ENCODE assay signal across 25 mouse cellular contexts in the genomic region with DNA sequence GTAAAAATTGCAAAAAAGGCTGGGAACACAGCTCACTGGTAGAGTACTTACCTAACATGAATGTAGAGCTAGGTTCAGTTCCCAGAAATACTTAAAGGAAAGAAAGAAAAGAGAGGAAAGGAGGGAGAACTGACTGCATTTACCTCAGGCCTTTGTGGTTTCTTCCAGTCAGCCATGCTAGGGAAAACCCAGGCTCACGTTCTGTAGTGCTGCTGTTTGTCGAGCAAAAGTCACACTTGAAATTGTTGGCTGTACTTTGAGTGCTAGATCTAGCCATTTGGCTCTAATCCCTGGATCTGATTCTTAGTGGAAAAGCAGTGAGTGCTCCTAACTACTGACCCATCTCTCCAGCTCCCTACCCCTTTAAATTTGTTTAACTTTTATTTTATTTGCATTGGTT. TPM values are rescaled to one million over a fixed set of nuclear protein-coding genes. Genes with fewer than 3 reads are reported as not detected.
A peak's percentile ranks its signal among the peaks of the same experiment; 100 is the strongest.
DNase-seq lines count a peak whose midpoint lies in the region; ATAC-seq and TF ChIP-seq lines count a peak whose summit lies in the region.
"Had no signal": no experiment of that assay in that cellular context is flagged by ENCODE, and none has a peak within 500 bp of the region (broad histone marks: within the 10 kb centered on the region; RNA-seq: fewer than 3 reads in every experiment).

No protein-coding gene starts in this region.

- TF ChIP-seq CTCF in kidney, adult 2 months (conservative IDR thresholded peaks at IDR 0.05; ENCODE audit: insufficient read depth, insufficient read length, low read depth, low read length), result no peak

- no peaks in the 10 kb centered on the region for H3K36me3 ChIP-seq in kidney, adult 2 months (ENCODE audit: control insufficient read depth, insufficient read depth, low read length)
- no peaks in the 10 kb centered on the region for H3K36me3 ChIP-seq in kidney, embryonic 15.5 days
- H3K36me3 ChIP-seq: embryonic facial prominence, embryonic 15.5 days; forebrain, embryonic 10.5 days; heart, embryonic 15.5 days; hindbrain, embryonic 10.5 days; intestine, embryonic 15.5 days had no signal

- ATAC-seq in kidney, embryonic 15.5 days (replicated peaks; ENCODE audit: low FRiP score), result no peak
- ATAC-seq: forebrain, embryonic 14.5 days; intestine, embryonic 15.5 days had no signal

- peak overlapping the region; percentile 46; the same call in 1 of the 2 replicates for H3K27ac ChIP-seq in kidney, adult 2 months (ENCODE audit: insufficient read depth, low read depth, low read length)
- H3K27ac ChIP-seq in kidney, embryonic 15.5 days, result no peak overlapping the region
- H3K27ac ChIP-seq in brown adipose tissue, adult 24 weeks (replicated peaks; ENCODE audit: low read depth, low read length), result peak overlapping the region; percentile 96
- H3K27ac ChIP-seq: embryonic facial prominence, embryonic 15.5 days; forebrain, embryonic 10.5 days; heart, embryonic 15.5 days; hindbrain, embryonic 10.5 days; hindbrain, embryonic 14.5 days; intestine, embryonic 15.5 days had no signal

- peaks cover 5% of the 10 kb centered on the region for H3K4me1 ChIP-seq in kidney, adult 2 months (ENCODE audit: control insufficient read depth, insufficient read depth, low read length)
- H3K4me1 ChIP-seq in kidney, embryonic 15.5 days, result peaks cover 9% of the 10 kb centered on the region
- H3K4me1 ChIP-seq in brown adipose tissue, adult 24 weeks (ENCODE audit: control insufficient read depth, insufficient read depth, insufficient read length, low read length), result no peaks in the 10 kb centered on the region; the same call in none of the 2 replicates
- H3K4me1 ChIP-seq: intestine, embryonic 15.5 days had no signal

- H3K4me3 ChIP-seq in kidney, adult 2 months (ENCODE audit: insufficient read depth, low read depth, low read length), result no peak overlapping the region
- no peak overlapping the region for H3K4me3 ChIP-seq in kidney, embryonic 15.5 days (replicated peaks)
- no peak overlapping the region for H3K4me3 ChIP-seq in brown adipose tissue, adult 24 weeks (ENCODE audit: insufficient read depth, low read depth, low read length)
- H3K4me3 ChIP-seq: embryonic facial prominence, embryonic 15.5 days; erythroblast, embryonic 14.5 days; forebrain, embryonic 10.5 days; heart, embryonic 15.5 days; hindbrain, embryonic 10.5 days; intestine, embryonic 15.5 days had no signal

- DNase-seq in gastrocnemius, adult 18-20 months (ENCODE audit: low spot score), result peak; percentile 32
- DNase-seq in gastrocnemius, postnatal 4 days (ENCODE audit: low spot score in 2 of 2), result no peak
- DNase-seq in kidney, adult 2 months, result peak; percentile 70
- peak; percentile 37 for DNase-seq in lung, postnatal 36 days
- DNase-seq in lung, postnatal 14 days, result no peak
- DNase-seq: cerebellum, adult 11 months; cerebellum, adult 8-10 months; cerebellum, postnatal 14 days; embryo, embryonic 11 days; gastrocnemius, postnatal 14 days; heart, postnatal 14 days had no signal

- TF ChIP-seq POLR2A in kidney, adult 2 months (IDR thresholded peaks at IDR 0.05; ENCODE audit: low read depth, low read length), result no peak

- H3K9ac ChIP-seq in kidney, embryonic 15.5 days, result no peak overlapping the region
- H3K9ac ChIP-seq: embryonic facial prominence, embryonic 15.5 days; heart, embryonic 15.5 days; hindbrain, embryonic 14.5 days; intestine, embryonic 15.5 days had no signal

- no peaks in the 10 kb centered on the region for H3K27me3 ChIP-seq in kidney, adult 2 months (replicated peaks; ENCODE audit: control insufficient read depth, insufficient read depth, low read length)
- no peaks in the 10 kb centered on the region for H3K27me3 ChIP-seq in kidney, embryonic 15.5 days
- H3K27me3 ChIP-seq: embryonic facial prominence, embryonic 15.5 days; heart, embryonic 15.5 days; intestine, embryonic 15.5 days had no signal

- H3K4me2 ChIP-seq in kidney, embryonic 15.5 days, result no peak overlapping the region
- H3K4me2 ChIP-seq: embryonic facial prominence, embryonic 15.5 days; heart, embryonic 11.5 days; heart, embryonic 15.5 days; hindbrain, embryonic 14.5 days; intestine, embryonic 15.5 days had no signal

- 43% methylated on average over 2 of the region's 2 CpGs for WGBS in kidney, adult 2 months
- 60% methylated on average over 2 of the region's 2 CpGs for WGBS in kidney, embryonic 15.5 days

- no peaks in the 10 kb centered on the region for H3K9me3 ChIP-seq in kidney, embryonic 15.5 days (replicated peaks)
- H3K9me3 ChIP-seq: embryonic facial prominence, embryonic 15.5 days; forebrain, embryonic 10.5 days; heart, embryonic 15.5 days; hindbrain, embryonic 10.5 days; intestine, embryonic 15.5 days had no signal

RNA-seq across cellular contexts. Expression of gene Acadm, which starts 3.7 kb away (rescaled TPM):
- 100 to 1,000 TPM; 316 to 427 TPM for total RNA-seq in gastrocnemius, adult 18-20 months (2021)
- total RNA-seq in gastrocnemius, postnatal 4 days (2021), result 100 to 1,000 TPM; 242 to 298 TPM
- polyA plus RNA-seq in kidney, adult 2 months (2012; rRNA removed), result 383 and 404 TPM in 2 replicates
- polyA plus RNA-seq in kidney, embryonic 15.5 days (2015; fragmentation: Nextera tagmentation; extraction: Ambion mirVana), result 113 and 122 TPM in 2 replicates
- polyA plus RNA-seq in brown adipose tissue, adult 24 weeks (2012; ENCODE audit: insufficient read depth, insufficient read length, missing spikeins), result 2,059 and 2,452 TPM in 2 replicates

RNA-seq across cellular contexts. Expression of gene Slc44a5, which starts 25.1 kb away (rescaled TPM):
- under 1 TPM in 1 of 2 experiments, not detected in 1; 0.05 TPM for total RNA-seq in gastrocnemius, adult 18-20 months (2021)
- 1 to 10 TPM; 2.8 to 3.0 TPM for total RNA-seq in gastrocnemius, postnatal 4 days (2021)
- 0.03 TPM in 1 of 2 replicates, not detected in the other for polyA plus RNA-seq in kidney, adult 2 months (2012; rRNA removed)
- polyA plus RNA-seq in kidney, embryonic 15.5 days (2015; fragmentation: Nextera tagmentation; extraction: Ambion mirVana), result 0.50 and 0.58 TPM in 2 replicates
- not detected in 2 replicates for polyA plus RNA-seq in brown adipose tissue, adult 24 weeks (2012; ENCODE audit: insufficient read depth, insufficient read length, missing spikeins)
- total RNA-seq: common myeloid progenitor, adult 5-6 weeks; granulocyte monocyte progenitor cell, adult 5-6 weeks had no signal
- polyA plus RNA-seq: erythroblast, embryonic 14.5 days had no signal

RNA-seq across cellular contexts. Expression of gene Rabggtb, which starts 35.4 kb away (rescaled TPM):
- total RNA-seq in gastrocnemius, adult 18-20 months (2021), result 10 to 100 TPM; 51.9 to 61.6 TPM
- 10 to 100 TPM; 63.4 to 74.3 TPM for total RNA-seq in gastrocnemius, postnatal 4 days (2021)
- 45.7 and 50.9 TPM in 2 replicates for polyA plus RNA-seq in kidney, adult 2 months (2012; rRNA removed)
- polyA plus RNA-seq in kidney, embryonic 15.5 days (2015; fragmentation: Nextera tagmentation; extraction: Ambion mirVana), result 50.3 and 56.1 TPM in 2 replicates
- polyA plus RNA-seq in brown adipose tissue, adult 24 weeks (2012; ENCODE audit: insufficient read depth, insufficient read length, missing spikeins), result 58.5 and 83.9 TPM in 2 replicates

RNA-seq across cellular contexts. Expression of gene Msh4, which starts 42.2 kb away (rescaled TPM):
- under 1 TPM in 1 of 2 experiments, not detected in 1; 0.09 TPM for total RNA-seq in gastrocnemius, adult 18-20 months (2021)
- under 1 TPM; 0.17 to 0.21 TPM for total RNA-seq in gastrocnemius, postnatal 4 days (2021)
- 0.04 and 0.06 TPM in 2 replicates for polyA plus RNA-seq in kidney, adult 2 months (2012; rRNA removed)
- polyA plus RNA-seq in kidney, embryonic 15.5 days (2015; fragmentation: Nextera tagmentation; extraction: Ambion mirVana), result 0.06 and 0.14 TPM in 2 replicates
- polyA plus RNA-seq in brown adipose tissue, adult 24 weeks (2012; ENCODE audit: insufficient read depth, insufficient read length, missing spikeins), result not detected in 2 replicates
- total RNA-seq: granulocyte monocyte progenitor cell, adult 5-6 weeks had no signal
- polyA plus RNA-seq: embryonic facial prominence, embryonic 11.5 days; erythroblast, embryonic 14.5 days had no signal

Comparison
In these comparisons a context has a peak if more than half of its experiments do, and no peak if none do; other contexts are left out.
1. DNase-seq: peak in gastrocnemius, adult 18-20 months (single experiment), kidney, adult 2 months (single experiment) and lung, postnatal 36 days (single experiment); none in gastrocnemius, postnatal 4 days (0 of 2) and lung, postnatal 14 days (single experiment).